Mouse (Mus musculus): ENCODE results near the gene Wasf2.

Gene Wasf2

DNA sequence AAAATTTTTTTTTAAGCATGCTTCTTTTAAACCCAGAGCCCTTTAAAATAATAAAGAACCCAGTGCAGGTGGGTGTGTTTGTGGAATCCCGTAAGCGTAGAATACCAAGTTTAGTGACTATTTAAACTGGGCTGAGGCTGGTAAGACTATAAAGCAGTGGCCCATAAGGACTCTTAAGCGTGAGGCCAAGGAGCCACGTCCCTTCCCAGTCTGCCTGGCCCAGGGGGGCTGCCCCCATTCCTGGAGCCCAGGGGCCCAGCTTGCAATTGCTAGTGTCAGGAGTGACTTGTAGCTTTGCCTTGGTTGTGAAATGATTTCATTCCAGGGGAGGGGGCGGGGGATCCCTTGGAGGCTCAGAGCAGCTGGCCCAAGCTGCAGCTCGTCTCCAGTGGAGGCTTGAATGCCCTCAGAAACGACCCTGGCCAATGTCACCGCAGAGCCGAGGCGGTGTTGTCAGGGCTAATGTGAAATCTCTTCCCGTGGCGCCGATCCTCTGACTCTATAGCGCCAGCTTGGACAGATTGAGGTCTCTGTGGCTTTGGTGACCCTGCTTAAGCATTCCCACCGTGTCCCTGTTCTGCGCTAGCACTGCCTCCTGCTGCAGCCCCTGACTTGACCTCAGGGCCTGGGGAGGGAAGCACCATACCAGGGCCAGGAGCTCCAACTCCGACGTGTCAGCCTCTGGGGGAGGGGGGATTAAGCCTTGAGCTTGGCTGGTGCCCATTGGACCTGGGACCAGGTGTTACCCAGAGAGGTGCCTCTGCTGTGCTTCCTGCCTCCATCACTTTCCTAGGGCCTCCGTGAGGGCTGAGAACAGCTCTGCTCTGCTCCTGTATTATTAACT, 68.3 kb downstream of the Wasf2 start:
- CTCF ChIA-PET, result interaction anchor here (0.6 kb wide), 3 partner anchors 55 to 188 kb away, joined by 3 to 12 read pairs (median 3); no protein-coding TSS in a partner anchor

DNA sequence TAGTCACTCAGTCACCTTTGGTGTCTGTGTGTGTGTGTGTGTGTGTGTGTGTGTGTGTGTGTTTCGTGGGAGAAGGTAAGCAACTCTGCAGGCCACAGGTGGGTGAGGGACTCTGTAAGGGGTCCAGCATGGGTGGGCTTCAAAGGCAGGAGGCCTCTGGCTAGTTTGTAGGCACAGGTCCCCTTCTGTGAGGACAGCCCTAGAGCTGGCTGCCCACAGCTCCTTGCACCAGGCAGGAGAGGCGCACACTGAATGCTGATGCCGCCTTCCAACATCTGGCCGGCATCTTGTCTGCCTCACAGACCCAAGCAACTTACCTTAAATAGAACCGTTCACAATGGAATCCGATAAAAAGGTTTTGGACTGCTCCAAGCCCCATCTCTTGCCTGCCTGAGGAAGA, 69.4 kb downstream of the Wasf2 start:
- CTCF ChIA-PET, result interaction anchor here (0.6 to 1.5 kb wide), 2 partner anchors 106 to 255 kb away, joined by 3 to 5 read pairs; no protein-coding TSS in a partner anchor

DNA sequence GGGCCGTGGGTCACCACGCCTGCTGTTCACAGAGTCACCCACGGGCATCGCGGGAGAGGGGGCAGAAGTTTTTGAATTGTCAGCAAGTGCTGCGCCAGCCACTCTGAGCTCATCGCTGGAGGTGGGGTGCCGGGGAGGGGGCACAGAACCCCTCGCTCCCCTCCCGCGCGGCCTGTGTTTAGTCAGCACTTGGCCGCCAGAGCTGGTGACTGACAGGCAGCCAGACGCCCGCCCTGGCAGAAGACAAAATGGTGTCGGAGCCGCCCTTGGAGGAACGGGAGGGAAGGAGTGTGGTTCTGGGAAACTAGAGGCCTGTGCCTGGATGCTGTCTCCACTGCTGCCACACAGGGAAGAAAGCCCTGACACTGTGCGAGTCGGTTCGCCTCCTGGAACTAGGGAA, 70.0 kb downstream of the Wasf2 start:
- CTCF ChIA-PET, result interaction anchor here (1.1 to 1.5 kb wide), 2 partner anchors 26 to 256 kb away, joined by 3 read pairs; no protein-coding TSS in a partner anchor

DNA sequence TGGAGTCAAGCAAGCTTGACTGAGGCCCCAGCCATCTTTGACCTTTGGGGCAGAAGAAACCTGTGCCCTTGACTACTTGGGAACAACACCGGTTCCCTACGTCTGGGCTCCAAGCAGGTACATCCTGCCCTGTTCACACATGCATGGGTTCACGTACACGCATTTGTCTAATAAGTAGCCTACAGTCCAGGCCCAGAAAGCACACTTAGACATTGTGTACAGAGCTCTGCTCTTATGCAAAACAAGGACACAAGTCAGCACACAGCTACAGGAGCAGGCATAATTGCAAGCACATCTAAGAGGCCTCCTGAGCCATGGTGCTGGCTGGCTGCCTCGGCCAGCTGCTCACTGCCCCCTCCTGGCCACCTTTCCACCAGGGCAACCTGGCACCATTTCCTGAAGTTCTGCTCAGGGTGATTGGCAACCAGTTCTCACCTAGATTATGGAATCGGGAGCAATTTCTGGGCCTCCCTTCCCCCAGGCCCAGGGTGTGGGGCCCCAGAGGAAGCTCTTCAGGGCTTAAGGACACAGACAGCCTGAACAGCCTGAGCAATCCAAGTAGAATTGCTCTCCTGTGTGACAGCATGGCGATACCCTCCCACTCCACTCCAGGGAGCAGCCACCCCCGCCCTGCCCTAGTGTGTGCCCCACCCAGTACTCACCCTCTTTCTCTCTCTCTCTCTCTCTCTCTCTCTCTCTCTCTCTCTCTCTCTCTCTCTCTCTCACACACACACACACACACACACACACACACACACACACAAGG, 70.9 kb downstream of the Wasf2 start:
- CTCF ChIA-PET, result interaction anchor here (0.5 to 1.1 kb wide), 6 partner anchors 13 to 212 kb away, joined by 3 to 8 read pairs (median 4); no protein-coding TSS in a partner anchor

DNA sequence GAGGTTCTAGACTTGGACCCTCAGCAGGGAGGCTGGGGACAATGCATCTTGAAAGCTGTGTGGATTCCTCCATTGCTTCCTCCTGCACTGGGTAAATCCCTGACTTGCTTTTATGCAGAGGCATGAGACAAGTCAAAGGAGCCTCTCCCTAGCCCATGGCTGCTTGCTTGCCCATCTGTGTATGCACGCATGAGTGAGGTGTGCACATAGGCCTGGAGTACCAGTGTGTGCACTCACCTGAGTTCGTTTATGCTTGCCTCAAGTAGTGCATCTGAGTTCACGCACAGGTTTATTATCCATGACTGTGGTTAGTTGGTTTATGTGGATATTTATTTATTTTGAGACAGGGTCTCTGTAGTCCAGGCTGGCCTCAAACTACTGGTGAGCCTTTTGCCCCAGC, 71.9 kb downstream of the Wasf2 start:
- CTCF ChIA-PET, result interaction anchor here (0.9 to 1.0 kb wide), 3 partner anchors 12 to 111 kb away, joined by 3 to 5 read pairs (median 4); no protein-coding TSS in a partner anchor

DNA sequence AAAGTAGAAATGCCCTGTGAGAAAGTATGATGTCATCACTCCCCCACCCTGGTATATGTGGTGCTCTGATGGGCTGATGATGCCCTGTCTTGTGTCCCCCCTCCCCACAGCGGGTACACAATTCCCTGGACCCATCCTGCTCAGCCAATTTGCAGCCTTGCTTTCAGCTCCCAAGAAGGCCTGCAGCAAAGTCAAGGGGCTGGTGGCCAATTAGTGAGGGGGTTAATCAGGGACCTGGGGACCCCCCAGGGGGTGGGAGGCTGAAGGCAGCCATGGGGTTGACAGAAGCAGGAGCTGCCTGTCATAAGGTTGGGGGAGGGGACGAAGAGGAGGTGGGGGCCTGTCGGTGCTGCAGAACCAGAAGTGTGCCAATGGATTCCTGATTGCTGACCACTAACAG, 73.3 kb downstream of the Wasf2 start:
- CTCF ChIA-PET, result interaction anchor here (0.6 to 0.8 kb wide), 2 partner anchors 254 to 591 kb away, joined by 3 to 16 read pairs; no protein-coding TSS in a partner anchor

DNA sequence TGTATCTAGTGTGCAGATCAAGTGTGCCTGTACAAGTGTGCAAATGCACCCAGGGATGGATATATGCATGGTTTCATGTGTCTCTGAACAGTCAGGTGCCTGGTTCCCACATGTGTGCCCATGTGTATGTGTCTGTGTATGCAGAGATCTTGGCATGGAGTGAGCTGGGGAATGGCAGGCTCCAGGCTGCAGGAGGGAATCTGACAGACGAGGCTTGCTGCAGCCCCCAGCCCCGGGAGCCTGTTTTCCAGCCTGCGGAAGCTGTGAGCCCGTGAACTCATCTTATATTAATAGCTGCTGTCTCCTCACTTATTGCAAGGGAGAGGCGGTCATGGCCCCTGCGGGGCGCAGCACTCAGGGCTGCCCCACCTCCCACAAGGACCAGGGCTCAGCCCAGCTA, 74.1 kb downstream of the Wasf2 start:
- CTCF ChIA-PET, result interaction anchor here (0.6 kb wide), 1 partner anchor 52 kb away, joined by 3 read pairs; no protein-coding TSS in a partner anchor

DNA sequence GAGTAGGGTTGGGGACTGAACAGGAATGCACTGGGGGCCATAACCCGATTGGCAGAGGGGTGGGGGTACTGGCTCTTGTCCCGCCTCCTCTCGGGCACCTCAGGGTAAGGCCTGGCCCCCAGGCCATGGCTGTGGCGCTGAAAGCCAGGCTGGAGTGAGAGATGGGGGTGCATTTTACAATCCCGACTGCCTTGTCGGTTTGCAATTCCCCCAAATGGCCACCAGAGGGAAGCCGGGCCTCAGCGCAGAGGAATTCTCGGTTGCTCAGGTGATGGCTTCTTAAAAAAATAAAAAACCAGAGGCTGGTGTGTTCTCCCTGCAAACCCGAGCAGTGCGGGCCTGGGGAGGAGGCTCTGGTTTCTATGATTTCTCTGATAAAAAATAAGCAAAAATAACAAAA, 79.1 kb downstream of the Wasf2 start:
- CTCF ChIA-PET, result interaction anchor here (0.7 to 1.5 kb wide), 3 partner anchors 32 to 200 kb away, joined by 3 to 4 read pairs (median 4); partner anchors contain the start of gene Map3k6

DNA sequence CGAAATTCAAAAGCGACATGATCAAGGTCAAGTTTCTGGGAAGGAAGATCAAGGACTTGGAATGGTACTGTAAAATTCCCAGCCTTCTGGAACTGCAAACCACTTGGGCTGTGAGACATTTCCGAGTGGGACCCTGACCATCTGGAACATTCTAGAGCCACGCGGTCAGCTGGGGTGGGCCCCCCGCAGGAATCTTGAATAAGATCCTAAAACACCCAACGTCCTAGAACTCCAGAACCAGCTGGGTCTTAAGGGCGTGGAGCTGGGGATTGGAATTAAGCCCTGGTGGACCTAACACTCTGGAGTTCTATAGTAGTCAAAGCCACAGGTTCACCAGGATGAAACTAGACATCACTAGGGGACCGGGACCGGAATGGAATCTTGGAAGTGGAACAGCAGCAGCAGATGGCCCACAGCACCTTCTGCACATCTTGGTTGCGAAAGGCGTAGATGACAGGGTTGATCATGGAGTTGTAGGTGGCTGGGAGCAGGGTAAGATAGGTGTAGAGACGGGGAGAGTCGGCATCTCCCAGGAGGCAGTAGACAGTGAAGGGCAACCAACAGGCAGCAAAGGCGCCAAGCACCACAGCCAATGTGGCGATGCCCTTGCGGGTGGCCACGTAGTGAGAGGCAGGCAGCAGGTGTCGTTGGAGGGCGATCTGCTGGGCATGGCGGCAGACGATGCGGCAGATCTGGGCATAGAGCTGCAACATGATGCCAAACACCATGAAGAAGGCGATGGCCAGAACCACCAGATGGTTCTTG, 79.9 kb downstream of the Wasf2 start:
- CTCF ChIA-PET, result interaction anchor here (0.6 to 1.0 kb wide), 5 partner anchors 24 to 201 kb away, joined by 3 to 4 read pairs (median 3); no protein-coding TSS in a partner anchor

DNA sequence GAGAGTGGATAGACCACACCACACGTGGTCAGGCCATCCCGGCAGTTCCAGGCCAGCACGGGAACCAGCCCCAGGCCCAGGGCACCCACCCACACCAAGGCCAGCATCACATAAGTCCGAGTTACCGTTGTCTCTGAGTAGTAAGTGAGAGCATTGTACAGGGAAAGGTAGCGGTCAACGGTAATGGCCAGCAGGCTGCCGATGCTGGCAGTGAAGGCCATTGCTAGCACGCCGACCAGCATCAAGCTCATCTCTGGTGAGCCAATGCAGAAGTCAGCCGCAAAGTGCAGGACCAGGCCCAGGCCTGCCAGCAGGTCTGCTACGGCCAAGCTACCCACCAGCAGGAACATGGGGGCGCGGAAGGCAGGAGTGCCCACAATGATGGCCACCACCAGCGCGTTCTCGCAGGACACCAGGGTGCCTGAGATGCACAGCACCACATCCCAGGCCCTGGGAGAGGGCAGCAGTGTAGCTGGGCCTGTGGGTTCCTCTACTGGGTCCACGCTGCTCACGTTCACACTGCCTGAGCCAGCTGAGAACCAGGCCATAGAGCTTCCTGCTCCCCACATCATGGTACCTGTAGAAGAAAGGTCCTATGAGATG, 80.6 kb downstream of the Wasf2 start:
- CTCF ChIA-PET, result interaction anchor here (0.6 kb wide), 1 partner anchor 23 kb away, joined by 3 read pairs; no protein-coding TSS in a partner anchor

DNA sequence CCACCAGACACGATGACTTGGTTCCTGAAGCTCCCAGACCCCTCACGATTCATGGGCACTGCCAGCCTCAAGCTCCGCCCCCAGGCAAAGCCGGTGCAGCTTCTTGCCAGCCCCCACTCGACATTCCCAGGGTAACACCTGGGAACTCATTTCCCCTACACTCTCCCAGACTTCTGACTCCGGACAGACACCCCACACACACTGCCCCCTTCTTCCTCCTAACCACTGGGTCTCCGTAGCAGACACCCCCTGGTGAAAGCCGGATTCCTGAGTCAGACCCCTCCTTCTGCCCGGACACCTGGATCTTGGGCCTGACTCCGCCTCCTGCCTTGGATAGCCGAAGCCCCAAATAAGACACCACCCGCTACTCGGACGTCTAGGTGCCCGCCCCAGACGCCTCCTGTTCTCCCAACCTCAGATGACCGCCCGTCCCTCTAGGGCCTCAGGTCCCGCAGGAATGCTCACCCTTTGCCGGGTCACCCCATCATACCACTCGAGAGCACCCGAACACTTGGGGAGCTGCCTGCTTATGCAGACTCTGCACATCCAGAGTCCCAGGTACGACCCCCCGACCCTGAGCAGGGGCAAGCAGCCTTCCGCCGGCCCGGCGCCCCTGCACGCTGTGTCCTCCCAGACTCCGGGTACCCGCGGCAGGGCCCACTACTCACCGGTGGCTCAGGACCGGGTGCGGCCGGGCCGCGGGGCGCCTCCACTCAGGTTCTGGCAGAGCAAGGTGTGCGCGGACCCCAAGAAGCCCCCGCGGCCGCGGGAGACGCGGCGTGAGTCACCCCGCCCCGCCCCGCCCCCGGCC, 81.7 kb downstream of the Wasf2 start, which contains the start of the genes Cd164l2 and Gpr3:
TSS of gene Cd164l2 (plus strand) at position 381 of the 811 bp plus-strand sequence.
TSS of gene Gpr3 (minus strand) at position 786 of the 811 bp plus-strand sequence.
- CTCF ChIA-PET, result no interaction called here

DNA sequence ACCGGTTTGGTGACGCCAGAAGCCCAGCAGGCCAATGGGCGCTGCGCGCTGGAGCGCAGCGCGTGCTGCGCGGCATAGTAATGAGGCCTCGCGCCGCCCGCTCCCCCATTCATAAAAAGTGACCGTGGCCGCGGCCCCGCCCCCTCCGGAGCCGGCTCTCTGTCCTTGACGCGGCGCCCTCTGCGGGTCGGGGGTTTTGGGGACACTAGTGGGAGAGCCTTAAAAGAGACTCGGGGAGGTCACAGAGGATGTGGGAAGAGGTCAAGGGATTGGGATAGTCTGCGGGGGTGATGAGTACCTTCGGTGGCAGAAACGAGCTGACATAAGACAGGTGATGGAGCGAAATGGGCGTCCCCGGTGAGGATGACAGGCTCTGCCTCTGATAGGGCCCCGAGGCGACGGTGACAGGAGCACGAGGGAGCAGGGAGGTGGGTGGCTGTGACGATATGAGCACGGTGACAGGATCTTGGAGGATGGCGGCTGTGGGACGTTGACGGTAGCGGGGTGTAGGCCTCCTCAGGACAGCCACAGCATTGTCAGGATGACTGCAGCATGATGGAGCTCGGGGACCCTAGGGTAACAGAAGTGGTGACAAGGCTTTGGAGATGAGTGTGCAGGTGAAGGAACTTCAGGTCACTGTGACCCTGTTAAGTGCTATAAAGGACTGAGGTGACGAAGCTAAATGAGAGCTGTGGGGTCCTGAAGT, 82.4 kb downstream of the Wasf2 start:
- CTCF ChIA-PET, result interaction anchor here (0.6 kb wide), 1 partner anchor 16 kb away, joined by 5 read pairs; no protein-coding TSS in a partner anchor

DNA sequence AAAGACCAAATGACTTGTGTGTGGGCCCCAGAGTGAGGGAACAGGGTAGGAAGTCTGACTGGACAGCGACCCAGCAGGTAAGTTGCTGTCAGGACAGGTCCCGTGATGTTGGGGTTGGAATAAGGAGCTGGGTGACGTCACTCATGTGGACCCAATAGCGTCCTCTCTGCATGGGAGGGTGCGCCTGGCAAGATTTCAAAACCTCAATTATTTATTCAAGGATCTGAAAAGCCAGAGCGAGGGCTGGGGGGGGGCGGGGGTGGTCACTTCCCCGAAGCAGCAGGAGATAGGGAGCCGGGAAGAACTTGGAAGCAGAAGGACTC, 82.9 kb downstream of the Wasf2 start:
- CTCF ChIA-PET, result interaction anchor here (0.6 to 0.9 kb wide), 2 partner anchors 12 to 17 kb away, joined by 3 to 5 read pairs; no protein-coding TSS in a partner anchor

DNA sequence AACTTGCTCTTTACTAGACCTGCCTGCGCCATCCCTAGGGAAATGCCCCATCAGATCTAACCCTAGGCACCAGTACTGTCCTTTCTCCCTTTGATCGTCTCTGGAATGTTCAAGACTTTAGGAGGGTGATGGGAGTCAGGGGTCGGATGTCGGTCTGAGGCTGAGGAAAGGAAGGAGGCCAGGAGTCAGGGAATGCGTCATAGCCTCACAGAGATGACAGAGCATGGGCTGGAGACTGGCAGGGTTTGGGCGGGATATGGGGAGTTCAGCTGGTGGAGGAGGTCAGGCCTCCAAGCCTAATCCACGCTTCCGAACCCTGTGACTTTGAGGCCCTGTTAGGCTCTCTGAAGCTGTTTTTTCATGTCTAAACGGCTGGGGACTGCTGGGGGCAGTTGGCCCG, 83.4 kb downstream of the Wasf2 start:
- CTCF ChIA-PET, result interaction anchor here (0.5 to 0.9 kb wide), 2 partner anchors 12 to 302 kb away, joined by 3 read pairs; no protein-coding TSS in a partner anchor

DNA sequence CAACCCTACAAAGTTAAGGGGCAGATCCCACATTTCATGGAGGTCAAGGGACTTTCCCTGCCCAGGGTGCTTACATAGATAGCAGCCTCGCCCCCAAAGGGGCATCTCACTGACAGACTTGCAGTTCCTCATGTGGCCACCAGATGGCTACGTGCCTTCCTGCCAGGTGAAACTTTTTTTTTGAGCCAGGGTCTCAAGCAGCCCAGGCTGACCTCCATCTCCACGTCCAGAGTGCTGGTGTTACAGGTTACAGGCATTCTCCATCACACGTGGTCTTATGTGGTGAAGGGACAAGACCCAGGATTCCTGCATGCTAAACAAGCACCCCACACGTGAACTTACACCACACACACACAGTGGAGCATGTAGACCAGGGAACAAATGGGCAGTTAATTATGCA, 87.3 kb downstream of the Wasf2 start:
- CTCF ChIA-PET, result interaction anchor here (0.7 to 0.9 kb wide), 3 partner anchors 74 to 161 kb away, joined by 3 to 4 read pairs (median 3); no protein-coding TSS in a partner anchor

DNA sequence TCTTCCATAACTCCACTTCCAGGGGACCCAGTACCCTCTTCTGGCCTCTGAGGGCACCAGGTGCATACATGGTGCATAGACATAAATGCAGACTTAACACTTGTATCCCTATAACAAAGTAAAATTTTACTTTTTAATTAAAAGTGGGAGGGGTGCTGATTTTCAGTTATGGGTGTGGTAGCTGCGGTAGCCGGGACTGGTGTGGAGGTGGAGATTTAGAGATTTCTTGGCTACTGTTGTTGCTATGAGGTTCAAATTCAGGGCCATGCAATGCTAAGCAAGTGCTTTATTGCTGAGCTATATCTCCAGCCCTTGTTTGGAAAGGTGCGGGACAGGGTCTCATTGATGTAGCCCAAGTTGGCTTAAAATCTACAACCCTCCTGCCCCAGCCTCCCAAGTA, 88.4 kb downstream of the Wasf2 start:
- CTCF ChIA-PET, result interaction anchor here (0.6 to 0.9 kb wide), 2 partner anchors 78 to 79 kb away, joined by 3 read pairs; no protein-coding TSS in a partner anchor

DNA sequence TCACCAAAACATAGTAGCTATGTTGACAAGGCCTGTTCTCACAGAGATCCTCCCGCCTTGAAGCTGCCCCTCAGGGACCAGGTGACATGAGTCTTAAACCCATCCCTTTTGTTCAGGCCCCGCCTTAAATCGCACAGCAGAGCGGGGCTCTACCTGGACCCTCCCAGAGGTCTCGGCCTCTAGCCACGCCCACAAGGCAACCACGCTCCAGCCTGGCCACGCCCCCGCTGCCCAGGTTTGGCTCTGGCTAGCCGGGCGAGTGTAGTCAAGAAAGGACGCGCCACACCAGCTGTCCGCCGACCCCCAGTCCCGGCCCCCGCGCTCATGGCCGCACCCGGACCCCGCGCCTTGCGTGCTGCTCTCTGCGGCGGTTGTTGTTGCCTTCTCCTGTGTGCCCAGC, 90.4 kb downstream of the Wasf2 start:
- CTCF ChIA-PET, result interaction anchor here (0.6 kb wide), 1 partner anchor 1489 kb away, joined by 3 read pairs; no protein-coding TSS in a partner anchor

DNA sequence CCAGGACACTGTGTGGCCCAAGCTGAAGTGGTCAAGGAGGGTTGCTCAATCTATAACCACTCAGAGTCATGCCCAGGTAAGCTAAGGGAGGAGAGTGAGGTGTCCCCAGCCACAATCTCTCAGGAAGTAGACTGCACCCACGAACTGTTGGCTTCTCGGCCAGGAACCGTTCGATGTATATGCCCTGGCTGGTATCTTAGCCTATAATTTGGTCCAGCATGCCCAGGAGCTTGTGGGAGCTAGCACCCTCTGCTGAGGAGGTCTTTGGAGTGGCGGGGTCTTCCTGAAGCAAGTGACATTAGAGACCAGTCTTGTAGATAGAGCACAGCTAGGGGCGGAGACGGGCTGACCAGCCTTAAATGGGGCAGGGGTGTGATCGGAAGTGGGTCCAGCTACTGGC, 91.4 kb downstream of the Wasf2 start:
- CTCF ChIA-PET, result no interaction called here

DNA sequence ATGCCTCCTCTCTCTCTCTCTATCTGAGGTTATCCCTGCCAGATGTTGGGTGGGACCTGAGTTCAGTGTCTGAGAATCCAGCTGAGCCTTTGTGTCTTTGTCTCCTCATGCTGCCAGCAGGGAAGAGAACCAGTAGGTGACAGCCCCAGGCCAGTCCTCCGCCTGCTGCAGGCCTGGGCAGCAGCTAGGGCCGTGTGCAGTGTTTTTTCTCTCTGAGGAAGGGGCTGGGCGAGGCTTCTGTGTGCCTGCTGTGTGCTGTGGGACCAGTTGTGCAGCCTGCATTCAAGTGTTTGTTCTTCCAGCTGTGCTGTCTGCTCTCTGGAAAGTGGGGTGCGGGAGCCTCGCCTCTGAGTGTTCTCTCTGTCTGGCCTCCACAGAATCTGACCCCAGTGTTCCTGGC, 93.6 kb downstream of the Wasf2 start:
- CTCF ChIA-PET, result no interaction called here

Data from spleen, embryonic (tissue).